Mouse (Mus musculus) midbrain, embryonic 16.5 days (tissue): Measurements from ENCODE around the gene Gm16442. TPM values are rescaled to one million over a fixed set of nuclear protein-coding genes. Genes with fewer than 3 reads are reported as not detected.
"Not testable (repeated sequence)": the region's sequence is repeated elsewhere in the genome, so short reads cannot be mapped to it uniquely, and the experiment has no call there.

Experiments
- ATAC-seq: fragments of 200-750 bp; cut with Nextera tagmentation; 2 replicates; pipeline ENCODE4 v1.8.0; 2017; ENCODE audit warnings: moderate TSS enrichment
- H3K27ac ChIP-seq: fragments of 300-500 bp; sonication (generic); 2 replicates; pipeline ENCODE4 v1.5.1; 2014; ENCODE audit warnings: mild to moderate bottlenecking, low read length, mixed read lengths
- H3K27me3 ChIP-seq: fragments of 300-500 bp; sonication (generic); 2 replicates; pipeline ENCODE4 v1.6.1; 2014; ENCODE audit warnings: low read depth, low read length, mixed read lengths; ENCODE audit not compliant: control insufficient read depth, insufficient read depth
- H3K36me3 ChIP-seq: fragments of 300-500 bp; sonication (generic); 2 replicates; pipeline ENCODE4 v1.6.1; 2014; ENCODE audit warnings: mild to moderate bottlenecking, low read length, moderate library complexity, mixed read lengths; ENCODE audit not compliant: control insufficient read depth, insufficient read depth
- H3K4me1 ChIP-seq: fragments of 300-500 bp; sonication (generic); 2 replicates; pipeline ENCODE4 v1.6.1; 2014; ENCODE audit warnings: mild to moderate bottlenecking, low read length, mixed read lengths; ENCODE audit not compliant: control insufficient read depth, insufficient read depth
- H3K4me2 ChIP-seq: fragments of 300-500 bp; sonication (generic); 2 replicates; pipeline ENCODE4 v1.6.1; 2014; ENCODE audit warnings: mild to moderate bottlenecking, low read length, mixed read lengths
- H3K4me3 ChIP-seq: fragments of 300-500 bp; sonication (generic); 2 replicates; pipeline ENCODE4 v1.5.1; 2014; ENCODE audit warnings: low read depth, mild to moderate bottlenecking, low read length, moderate library complexity, mixed read lengths
- H3K9ac ChIP-seq: fragments of 300-500 bp; sonication (generic); 2 replicates; pipeline ENCODE4 v1.6.1; 2014; ENCODE audit warnings: low read depth, low read length, mixed read lengths
- H3K9me3 ChIP-seq: fragments of 300-500 bp; sonication (generic); replicated peaks from 2 replicates; pipeline ENCODE4 v1.6.1; 2014; ENCODE audit warnings: mild to moderate bottlenecking, low read length, mixed read lengths; ENCODE audit not compliant: control insufficient read depth, poor library complexity, severe bottlenecking
- WGBS: fragments of 180-500 bp; shearing (Covaris S2); extraction: QIAGEN DNeasy Blood & Tissue Kit; methylation state at CpG from one replicate; pipeline ENCODE4 v1.1.7; 2014; 5-methylcytosine and 5-hydroxymethylcytosine counted together
- polyA plus RNA-seq: library from polyadenylated mRNA; unstranded; fragments of >200 nt; fragmentation: Nextera tagmentation; extraction: Ambion mirVana; gene quantifications from 2 replicates; pipeline ENCODE4 v1.2.1, GENCODE M21; 2015

The Gm16442 gene
- not detected in 2 replicates for polyA plus RNA-seq

DNA sequence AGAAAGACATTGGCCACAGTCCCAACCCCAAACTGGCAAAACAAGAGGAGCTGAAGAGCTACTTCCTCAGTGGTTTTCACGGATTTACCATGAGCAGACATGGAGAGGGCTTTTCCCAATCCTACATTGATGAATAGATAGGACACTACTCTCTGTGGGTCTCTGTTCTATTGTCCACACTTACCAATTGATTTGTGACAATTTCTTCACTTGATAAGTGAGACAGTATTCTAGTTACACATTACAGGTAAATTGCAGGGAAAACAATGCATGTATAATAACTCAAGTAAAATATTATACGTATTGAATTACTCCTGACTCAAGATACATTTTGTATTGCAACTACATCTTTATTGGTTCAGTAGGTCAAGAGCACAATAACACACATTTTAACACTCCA is at the start of gene Gm16442:
Gene Gm16442, minus strand, starts transcription at position 101 of the 400 bp plus-strand sequence.
- H3K4me1 ChIP-seq, H3K36me3 ChIP-seq, H3K4me2 ChIP-seq, H3K9ac ChIP-seq, ATAC-seq, H3K9me3 ChIP-seq, H3K4me3 ChIP-seq, H3K27me3 ChIP-seq, H3K27ac ChIP-seq: not testable (repeated sequence)
- WGBS = no CpG with 5 or more reads among the region's 2 CpGs

DNA sequence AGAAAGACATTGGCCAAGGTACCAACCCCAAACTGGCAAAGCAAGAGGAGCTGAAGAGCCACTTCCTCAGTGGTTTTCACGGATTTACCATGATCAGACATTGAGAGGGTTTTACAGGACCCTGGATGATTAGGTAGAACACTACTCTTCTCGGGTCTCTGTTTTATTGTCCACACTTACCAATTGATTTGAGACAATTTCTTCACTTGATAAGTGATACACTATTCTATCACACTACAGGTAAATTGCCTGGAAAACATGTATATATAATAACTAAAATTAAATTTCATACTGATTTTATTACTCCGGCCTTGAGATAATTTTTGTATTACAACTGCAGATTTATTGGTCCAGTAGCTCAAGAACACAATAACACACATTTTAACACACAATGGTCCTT is 45.9 kb upstream of the Gm16442 start, which contains the start of gene Vmn1r94:
Gene Vmn1r94, minus strand, starts transcription at position 101 of the 400 bp plus-strand sequence.
- H3K36me3 ChIP-seq, H3K4me1 ChIP-seq, H3K27ac ChIP-seq, H3K4me2 ChIP-seq, H3K9ac ChIP-seq, H3K27me3 ChIP-seq, H3K4me3 ChIP-seq, H3K9me3 ChIP-seq, ATAC-seq: not testable (repeated sequence)
- WGBS = no CpG with 5 or more reads among the region's 3 CpGs

DNA sequence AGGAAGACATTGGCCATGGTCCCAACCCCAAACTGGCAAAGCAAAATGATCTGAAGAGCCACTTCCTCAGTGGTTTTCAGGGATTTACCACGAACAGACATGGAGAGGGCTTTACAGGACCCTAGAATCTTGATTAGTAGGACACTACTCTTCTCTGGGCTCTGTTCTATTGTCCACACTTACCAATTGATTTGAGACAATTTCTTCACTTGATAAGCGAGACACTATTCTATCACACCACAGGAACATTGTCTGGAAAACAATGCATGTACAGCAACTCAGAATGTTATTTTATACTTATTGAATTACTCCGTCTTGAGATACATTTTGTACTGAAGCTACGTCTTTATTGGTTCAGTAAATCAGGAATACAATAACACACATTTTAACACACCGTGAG is 16.6 kb upstream of the Gm16442 start, which contains the start of gene Vmn1r93:
Gene Vmn1r93, minus strand, starts transcription at position 101 of the 400 bp plus-strand sequence.
- not testable (repeated sequence) for H3K4me3 ChIP-seq, ATAC-seq, H3K9me3 ChIP-seq, H3K27me3 ChIP-seq, H3K4me2 ChIP-seq, H3K4me1 ChIP-seq, H3K27ac ChIP-seq, H3K36me3 ChIP-seq, H3K9ac ChIP-seq
- no CpG with 5 or more reads among the region's 5 CpGs for WGBS

DNA sequence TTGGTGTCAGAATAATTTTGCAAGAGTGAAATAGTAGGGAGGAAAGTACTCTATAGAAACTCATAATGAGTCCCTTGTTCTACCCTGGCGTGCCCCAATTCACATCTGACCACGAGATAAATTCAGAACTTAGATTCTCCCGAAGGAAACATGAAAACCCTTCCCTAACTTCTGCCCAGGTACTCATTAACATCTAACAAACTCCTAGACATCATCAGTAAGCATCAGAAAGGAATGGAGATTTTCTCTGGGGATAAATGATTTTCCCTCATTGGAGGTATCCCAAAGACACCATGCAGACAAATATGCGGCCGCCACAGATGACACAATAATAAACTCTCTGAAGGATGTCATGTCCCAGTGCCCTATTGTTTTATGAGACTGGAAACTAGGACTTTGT is 23.0 kb downstream of the Gm16442 start, which contains the start of gene Vmn1r91:
Gene Vmn1r91, plus strand, starts transcription at position 301 of the 400 bp plus-strand sequence.
- not testable (repeated sequence) for H3K36me3 ChIP-seq, H3K4me3 ChIP-seq, H3K4me2 ChIP-seq, H3K27me3 ChIP-seq, H3K9me3 ChIP-seq, ATAC-seq, H3K9ac ChIP-seq, H3K4me1 ChIP-seq, H3K27ac ChIP-seq
- WGBS = 84% methylated on average over 5 of the region's 5 CpGs

DNA sequence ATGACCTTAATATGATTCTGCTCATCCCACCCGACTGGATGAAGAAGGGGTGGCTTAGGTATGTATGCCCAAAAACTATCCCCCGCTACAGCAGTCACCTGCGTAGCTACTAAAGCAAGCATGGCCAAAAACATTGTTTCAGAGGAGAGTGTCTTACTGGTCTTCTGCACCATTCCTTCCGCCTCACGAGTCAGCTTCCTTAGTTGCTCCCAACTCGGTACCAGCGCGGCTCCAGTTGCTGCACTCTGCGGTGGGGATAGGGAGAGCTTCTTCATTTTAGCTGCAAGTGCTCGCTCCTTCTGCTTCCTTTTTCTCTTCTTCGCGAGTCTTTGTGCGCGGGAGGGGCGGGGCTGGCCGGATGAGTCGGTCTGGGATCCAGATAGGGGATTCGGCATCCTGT is 44.3 kb downstream of the Gm16442 start:
- not testable (repeated sequence) for ATAC-seq, H3K4me1 ChIP-seq, H3K27me3 ChIP-seq, H3K4me3 ChIP-seq, H3K9me3 ChIP-seq, H3K4me2 ChIP-seq, H3K36me3 ChIP-seq, H3K9ac ChIP-seq, H3K27ac ChIP-seq
- 70% methylated on average over 18 of the region's 18 CpGs for WGBS

Other genes with a start within 250 kb of the Gm16442 start
- not detected in 2 replicates for gene Ceacam19, start 234.6 kb downstream of the Gm16442 start, polyA plus RNA-seq
- gene Pvr, start 201.4 kb downstream of the Gm16442 start, polyA plus RNA-seq = 9.3 and 11.5 TPM in 2 replicates
- gene Igsf23, start 171.8 kb downstream of the Gm16442 start, polyA plus RNA-seq = not detected in 2 replicates
- gene Ceacam20, start 157.2 kb downstream of the Gm16442 start, polyA plus RNA-seq = not detected in 2 replicates
- not detected in 2 replicates for gene Nlrp9b, start 131.1 kb downstream of the Gm16442 start, polyA plus RNA-seq
- not detected in 2 replicates for gene Vmn1r91, start 22.9 kb downstream of the Gm16442 start, polyA plus RNA-seq
- gene Vmn1r93, start 16.5 kb upstream of the Gm16442 start, polyA plus RNA-seq = not detected in 2 replicates
- gene Vmn1r94, start 45.8 kb upstream of the Gm16442 start, polyA plus RNA-seq = not detected in 2 replicates
- not detected in 2 replicates for gene Vmn1r95, start 71.1 kb upstream of the Gm16442 start, polyA plus RNA-seq
- not detected in 2 replicates for gene Gm6164, start 83.0 kb upstream of the Gm16442 start, polyA plus RNA-seq
- gene Gm4498, start 111.2 kb upstream of the Gm16442 start, polyA plus RNA-seq = not detected in 2 replicates
- not detected in 2 replicates for gene Gm5890, start 140.3 kb upstream of the Gm16442 start, polyA plus RNA-seq
- gene Gm4133, start 211.5 kb upstream of the Gm16442 start, polyA plus RNA-seq = not detected in 2 replicates